Mouse (Mus musculus): ENCODE data around the gene Gm47995.
"Not testable (repeated sequence)": the region's sequence is repeated elsewhere in the genome, so short reads cannot be mapped to it uniquely, and the experiment has no call there.

The Gm47995 gene

DNA sequence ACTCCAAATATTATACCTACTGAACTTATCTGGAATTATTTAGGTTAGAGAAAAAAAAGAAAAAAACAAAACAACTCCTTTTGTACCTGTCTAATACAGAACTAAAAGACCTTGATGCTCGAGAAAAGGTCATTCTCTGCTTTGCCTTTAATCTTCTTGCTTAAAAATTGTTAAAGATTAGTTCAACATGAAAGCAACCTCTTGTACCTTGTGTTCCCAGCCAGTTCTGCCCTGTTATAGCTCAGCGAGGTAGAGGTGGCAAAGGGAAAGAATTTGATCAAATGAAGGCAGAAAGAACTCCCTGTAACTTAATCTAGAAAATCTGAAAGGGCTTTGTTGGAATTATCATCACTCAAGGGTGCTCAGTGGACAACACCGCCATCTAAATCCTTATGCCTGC lies 12.1 kb upstream of the Gm47995 start:
- DNase-seq (ENCODE audit: low spot score in 2 of 2), result not testable (repeated sequence)

GRCm38 (mm10) chr1:151186879-151187424 lies 11.3 kb upstream of the Gm47995 start:
- not testable (repeated sequence) for DNase-seq (ENCODE audit: low spot score in 2 of 2)

GRCm38 (mm10) chr1:151188469-151188868 lies 9.8 kb upstream of the Gm47995 start:
- DNase-seq (ENCODE audit: low spot score in 2 of 2), result no peak

- not testable (repeated sequence) for DNase-seq (ENCODE audit: low spot score in 2 of 2)
These were observed 6.2 kb upstream of the Gm47995 start, which contains the start of gene Gm8947 for GRCm38 (mm10) chr1:151192075-151192474. TSS of gene Gm8947 (plus strand) at chr1:151192376.

- DNase-seq (ENCODE audit: low spot score in 2 of 2), result not testable (repeated sequence)
These were observed 5.5 kb upstream of the Gm47995 start for GRCm38 (mm10) chr1:151192739-151193138.

GRCm38 (mm10) chr1:151195986-151196385 lies 2.3 kb upstream of the Gm47995 start:
- not testable (repeated sequence) for DNase-seq (ENCODE audit: low spot score in 2 of 2)

- not testable (repeated sequence) for DNase-seq (ENCODE audit: low spot score in 2 of 2)
These were observed 1.6 kb upstream of the Gm47995 start for GRCm38 (mm10) chr1:151196690-151197089.

DNA sequence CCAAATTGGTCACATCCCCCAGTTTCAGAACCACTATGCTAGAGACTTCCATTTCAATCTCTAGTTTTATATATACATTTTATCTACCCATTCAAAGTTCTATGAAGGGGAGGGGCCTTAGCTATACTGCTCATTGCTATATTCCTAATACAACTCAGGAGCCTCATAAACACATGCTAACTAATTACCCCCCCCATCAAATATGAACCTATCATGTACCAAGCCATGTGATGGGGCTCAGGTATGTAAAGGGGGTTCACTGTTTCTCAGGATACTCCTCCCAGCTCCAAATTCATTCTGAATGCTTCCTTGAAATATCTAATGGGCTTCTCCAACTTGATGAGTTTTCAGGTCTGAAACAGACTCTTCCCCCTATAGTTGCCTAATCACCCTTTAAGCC lies 2.4 kb downstream of the Gm47995 start:
- DNase-seq (ENCODE audit: low spot score in 2 of 2), result not testable (repeated sequence)

GRCm38 (mm10) chr1:151202771-151203170 lies 4.5 kb downstream of the Gm47995 start:
- not testable (repeated sequence) for DNase-seq (ENCODE audit: low spot score in 2 of 2)

- not testable (repeated sequence) for DNase-seq (ENCODE audit: low spot score in 2 of 2)
These were observed 5.6 kb downstream of the Gm47995 start, which contains the start of gene 3110040M04Rik for GRCm38 (mm10) chr1:151203818-151204217. TSS of gene 3110040M04Rik (plus strand) at chr1:151204121.

DNA sequence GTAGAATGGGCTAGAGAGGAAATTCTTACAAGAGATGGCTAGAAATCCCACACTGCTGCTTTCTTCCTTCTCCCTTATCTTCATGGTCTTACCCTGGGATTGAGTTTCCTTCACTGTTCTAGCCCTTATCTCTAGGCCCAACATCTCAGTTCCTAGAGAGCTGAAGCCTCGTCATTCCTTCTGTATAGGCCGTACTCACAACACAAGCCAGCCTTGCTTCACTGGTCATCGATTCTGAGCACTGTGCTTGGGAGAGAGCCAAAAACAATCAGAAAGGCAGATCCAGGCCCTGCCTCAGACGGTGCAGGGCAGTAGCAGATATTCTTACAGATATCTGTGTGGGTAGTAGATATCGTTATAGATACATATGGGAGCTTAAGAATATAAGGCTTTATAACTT lies 10.2 kb downstream of the Gm47995 start:
- not testable (repeated sequence) for DNase-seq (ENCODE audit: low spot score in 2 of 2)

- not testable (repeated sequence) for DNase-seq (ENCODE audit: low spot score in 2 of 2)
These were observed 10.7 kb downstream of the Gm47995 start for GRCm38 (mm10) chr1:151208944-151209343.

DNA sequence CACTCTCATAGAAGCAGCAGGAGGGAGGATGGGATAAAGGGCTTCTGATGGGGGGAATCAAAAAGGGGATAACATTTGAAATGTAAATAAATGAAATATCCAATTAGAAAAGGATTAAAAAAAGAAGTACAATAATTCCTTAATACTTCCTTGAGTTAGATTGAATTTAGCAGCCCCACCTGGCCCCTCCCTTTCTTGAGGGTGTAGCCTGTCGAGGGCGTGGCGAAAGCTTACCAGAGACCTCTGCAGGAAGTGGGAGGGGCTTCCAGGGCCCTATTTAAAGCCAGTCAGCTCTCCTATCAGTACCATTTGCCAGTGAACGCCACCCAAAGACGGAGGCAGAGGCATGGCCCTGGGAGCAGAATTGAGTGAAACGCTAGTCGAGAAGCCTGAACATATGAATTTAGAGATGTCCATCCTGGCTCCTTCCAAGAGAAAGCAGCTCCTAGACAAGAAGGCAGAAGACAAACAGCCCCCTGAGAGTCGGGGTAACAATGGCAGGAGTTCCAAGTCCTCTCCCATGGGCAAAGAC lies 11.6 kb downstream of the Gm47995 start, which contains the start of gene Gm47996:
Gene Gm47996, plus strand, starts transcription at position 308 of the 532 bp plus-strand sequence.
- not testable (repeated sequence) for DNase-seq (ENCODE audit: low spot score in 2 of 2)

DNA sequence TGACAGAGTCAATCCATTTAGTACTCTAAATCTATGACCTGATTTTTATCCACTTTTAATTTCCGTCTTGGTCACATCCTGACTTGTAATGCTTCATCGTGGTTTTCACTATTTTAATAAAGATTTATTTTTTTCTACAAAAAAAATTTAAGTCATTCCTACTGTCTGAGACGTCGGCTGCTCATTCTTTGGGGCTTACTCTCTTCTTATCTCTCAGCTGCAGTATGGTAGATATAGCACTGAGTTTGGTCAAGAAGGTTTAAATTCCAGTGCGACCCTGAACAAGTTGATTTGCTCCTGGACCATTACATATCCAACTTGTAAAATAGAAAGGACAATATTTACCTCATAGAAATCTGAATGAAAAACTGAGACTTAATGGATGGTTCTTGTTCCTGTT lies 13.4 kb downstream of the Gm47995 start:
- not testable (repeated sequence) for DNase-seq (ENCODE audit: low spot score in 2 of 2)

GRCm38 (mm10) chr1:151214862-151215261 lies 16.6 kb downstream of the Gm47995 start:
- no peak for DNase-seq (ENCODE audit: low spot score in 2 of 2)

DNA sequence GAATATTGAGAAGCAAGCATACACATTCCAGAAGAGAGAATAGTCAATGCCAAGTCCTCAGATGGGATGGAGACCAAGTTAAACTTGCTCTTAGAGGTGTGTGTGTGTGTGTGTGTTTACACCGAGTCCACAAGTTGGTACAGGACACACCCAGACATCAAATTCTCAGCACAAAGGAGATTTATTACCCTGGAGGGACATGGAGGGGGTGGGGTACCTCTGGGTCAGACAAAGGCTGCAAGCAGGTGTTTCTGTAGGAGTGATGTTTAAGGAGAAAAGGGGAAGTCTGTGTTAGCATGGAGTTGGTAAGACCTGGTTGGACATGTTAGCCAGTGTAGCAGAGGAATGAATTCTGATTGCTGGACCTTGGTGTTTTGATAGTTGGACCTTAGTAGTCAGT lies 17.7 kb downstream of the Gm47995 start:
- DNase-seq (ENCODE audit: low spot score in 2 of 2), result no peak

DNA sequence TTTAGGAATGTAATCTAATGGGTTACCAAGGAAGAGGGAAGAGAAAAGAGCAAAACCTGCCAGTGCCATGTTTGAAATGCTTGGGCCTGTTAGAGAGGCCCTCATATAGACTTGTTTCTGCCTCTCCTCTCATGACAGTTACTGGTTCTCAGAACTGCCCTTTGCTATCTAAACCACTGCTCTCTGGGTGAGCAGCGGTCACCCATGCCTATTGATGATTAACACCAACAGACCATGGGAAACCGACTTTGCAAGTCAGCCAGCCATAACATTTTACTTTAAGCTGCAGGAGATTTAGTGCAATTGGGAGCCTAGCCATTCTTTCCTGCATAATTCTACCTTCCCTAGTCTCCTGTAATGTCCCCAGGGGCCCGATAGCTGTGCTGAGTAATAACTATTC lies 18.2 kb downstream of the Gm47995 start:
- no peak for DNase-seq (ENCODE audit: low spot score in 2 of 2)

GRCm38 (mm10) chr1:151219045-151219444 lies 20.8 kb downstream of the Gm47995 start:
- DNase-seq (ENCODE audit: low spot score in 2 of 2), result no peak

- DNase-seq (ENCODE audit: low spot score in 2 of 2), result no peak
These were observed 21.9 kb downstream of the Gm47995 start for GRCm38 (mm10) chr1:151220098-151220497.

GRCm38 (mm10) chr1:151222561-151223267 lies 24.5 kb downstream of the Gm47995 start:
- DNase-seq (ENCODE audit: low spot score in 2 of 2), result no peak

DNA sequence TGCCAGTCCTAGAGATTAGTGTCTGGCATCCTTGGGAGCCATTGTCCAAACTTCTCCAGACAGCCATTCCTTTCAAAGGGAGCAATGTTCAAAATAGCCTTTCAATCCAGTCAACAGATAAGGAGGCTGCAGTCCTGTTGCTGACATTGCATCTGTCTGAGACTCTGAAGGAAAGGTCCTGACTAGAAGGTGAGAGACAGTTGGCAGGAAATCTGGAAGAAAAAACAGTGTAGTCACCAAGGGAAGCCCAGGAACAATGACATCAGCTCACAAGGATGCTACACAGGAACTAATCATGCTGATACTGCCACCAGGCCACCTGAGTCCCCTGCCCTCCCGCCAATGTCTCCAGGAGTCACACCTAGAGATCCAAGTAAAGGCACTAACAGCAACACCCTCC lies 25.1 kb downstream of the Gm47995 start:
- DNase-seq (ENCODE audit: low spot score in 2 of 2), result no peak

GRCm38 (mm10) chr1:151224536-151224935 lies 26.3 kb downstream of the Gm47995 start:
- no peak for DNase-seq (ENCODE audit: low spot score in 2 of 2)

DNA sequence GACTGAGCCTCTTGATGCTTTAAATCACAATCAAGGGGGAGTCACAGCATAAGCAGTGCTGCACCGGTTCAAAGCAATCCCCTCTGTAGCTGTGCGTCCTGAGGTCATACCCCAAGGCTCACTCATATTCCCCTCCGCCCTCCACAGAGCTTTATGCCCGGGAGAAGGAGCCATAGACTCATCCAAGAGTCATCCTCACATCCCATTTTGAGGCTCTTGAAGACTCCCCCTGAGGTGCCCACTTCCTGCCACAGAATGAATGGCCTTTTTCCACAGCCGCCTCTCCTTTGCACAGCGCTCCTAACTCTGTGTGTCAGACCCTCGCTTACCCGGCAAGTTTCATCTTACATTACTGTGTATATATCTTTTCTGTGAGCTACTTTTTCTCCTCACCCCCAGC lies 29.3 kb downstream of the Gm47995 start:
- DNase-seq (ENCODE audit: low spot score in 2 of 2), result no peak
